Mouse (Mus musculus): ENCODE measurements around the gene Tcf12.

GRCm38 (mm10) chr9:71952621-71953076 is 159.0 kb downstream of the Tcf12 start:
- TF ChIP-seq POLR2A (IDR thresholded peaks at IDR 0.05; ENCODE audit: low read depth, low read length), result no peak
- TF ChIP-seq USF1 (IDR thresholded peaks at IDR 0.05; ENCODE audit: low read depth, low read length), result peak; percentile 58
- no peak for TF ChIP-seq TBP (conservative IDR thresholded peaks at IDR 0.05; ENCODE audit: low read depth, low read length)
- no peak for TF ChIP-seq CTCF (conservative IDR thresholded peaks at IDR 0.05 in 1 of 2, IDR thresholded peaks at IDR 0.05 in 1 of 2; ENCODE audit: low read depth in 2 of 2, low read length in 2 of 2)
- TF ChIP-seq E2F4 (IDR thresholded peaks at IDR 0.05; ENCODE audit: insufficient replicate concordance, low read depth, low read length), result no peak
- TF ChIP-seq EP300 (IDR thresholded peaks at IDR 0.05; ENCODE audit: low read length), result peak; percentile 86
- TF ChIP-seq RCOR1 (conservative IDR thresholded peaks at IDR 0.05; ENCODE audit: low read depth, low read length), result no peak
- no peak for TF ChIP-seq HCFC1 (IDR thresholded peaks at IDR 0.05; ENCODE audit: low read depth, low read length)
- TF ChIP-seq JUN (IDR thresholded peaks at IDR 0.05; ENCODE audit: insufficient read depth, low read depth, low read length), result no peak
- no peak for TF ChIP-seq MAZ (IDR thresholded peaks at IDR 0.05; ENCODE audit: low read depth, low read length)

All from CH12.LX (cell line).